Comparison of ENCODE assay signal across 13 mouse cellular contexts in genomic region chr7:119920457-119920856, GRCm38 (mm10). TPM values are rescaled to one million over a fixed set of nuclear protein-coding genes. Genes with fewer than 3 reads are reported as not detected.
DNase-seq lines count a peak whose midpoint lies in the region; ATAC-seq and TF ChIP-seq lines count a peak whose summit lies in the region.
"Had no signal": no experiment of that assay in that cellular context is flagged by ENCODE, and none has a peak within 500 bp of the region (broad histone marks: within the 10 kb centered on the region; RNA-seq: fewer than 3 reads in every experiment).

No protein-coding gene starts in this region.

- H3K36me3 ChIP-seq in midbrain, postnatal 0 days (ENCODE audit: insufficient read depth, low read length), result no peaks in the 10 kb centered on the region
- no peaks in the 10 kb centered on the region for H3K36me3 ChIP-seq in midbrain, embryonic 11.5 days (ENCODE audit: control insufficient read depth, insufficient read depth, low read length)
- no peaks in the 10 kb centered on the region for H3K36me3 ChIP-seq in heart, embryonic 14.5 days (ENCODE audit: control insufficient read depth, insufficient read depth, low read length)
- no peaks in the 10 kb centered on the region for H3K36me3 ChIP-seq in liver, embryonic 11.5 days (ENCODE audit: control insufficient read depth, insufficient read depth, low read length)
- H3K36me3 ChIP-seq in forebrain, embryonic 10.5 days (replicated peaks), result no peaks in the 10 kb centered on the region
- H3K36me3 ChIP-seq: liver, embryonic 12.5 days; stomach, embryonic 15.5 days had no signal

- H3K4me1 ChIP-seq in midbrain, postnatal 0 days (ENCODE audit: insufficient read depth, low read length), result no peaks in the 10 kb centered on the region
- H3K4me1 ChIP-seq in midbrain, embryonic 11.5 days (ENCODE audit: control insufficient read depth, insufficient read depth, low read length), result no peaks in the 10 kb centered on the region
- peaks cover 0 to 5% of the 10 kb centered on the region in 2 experiments; a peak in 1 of 4 replicates for H3K4me1 ChIP-seq in heart, embryonic 14.5 days (ENCODE audit: control insufficient read depth in 2 of 2, insufficient read depth in 2 of 2, low read length in 2 of 2)
- no peaks in the 10 kb centered on the region for H3K4me1 ChIP-seq in liver, embryonic 11.5 days (replicated peaks; ENCODE audit: control insufficient read depth, insufficient read depth, low read length)
- H3K4me1 ChIP-seq in forebrain, embryonic 10.5 days, result no peaks in the 10 kb centered on the region
- H3K4me1 ChIP-seq: liver, embryonic 12.5 days; megakaryocyte, embryonic 14.5 days; stomach, embryonic 15.5 days had no signal

- DNase-seq in cerebellum, postnatal 14 days, result peak; percentile 26 to 53
- no peak for DNase-seq in cerebellum, adult 8-10 months
- peak; percentile 14 for DNase-seq in midbrain, postnatal 0 days (ENCODE audit: low spot score)
- DNase-seq in midbrain, embryonic 11.5 days (ENCODE audit: low spot score, missing footprints), result no peak
- DNase-seq in liver, embryonic 11.5 days (ENCODE audit: low spot score), result no peak
- no peak for DNase-seq in forebrain, embryonic 10.5 days (ENCODE audit: extremely low spot score, low spot score)
- DNase-seq in layer of hippocampus, postnatal 14 days (ENCODE audit: low spot score in 2 of 2), result no peak

- H3K27me3 ChIP-seq in midbrain, postnatal 0 days (ENCODE audit: insufficient read depth, low read length), result no peaks in the 10 kb centered on the region
- H3K27me3 ChIP-seq in midbrain, embryonic 11.5 days (ENCODE audit: control insufficient read depth, insufficient read depth, low read length), result no peaks in the 10 kb centered on the region
- H3K27me3 ChIP-seq in heart, embryonic 14.5 days (ENCODE audit: control insufficient read depth, insufficient read depth, low read length), result no peaks in the 10 kb centered on the region
- no peaks in the 10 kb centered on the region for H3K27me3 ChIP-seq in liver, embryonic 11.5 days (replicated peaks; ENCODE audit: control insufficient read depth, insufficient read depth, low read length)
- H3K27me3 ChIP-seq in forebrain, embryonic 10.5 days (ENCODE audit: poor library complexity, severe bottlenecking), result no peaks in the 10 kb centered on the region
- H3K27me3 ChIP-seq: liver, embryonic 12.5 days; megakaryocyte, embryonic 14.5 days; stomach, embryonic 15.5 days had no signal

- no peak overlapping the region for H3K4me3 ChIP-seq in midbrain, postnatal 0 days (ENCODE audit: low read depth, low read length)
- no peak overlapping the region for H3K4me3 ChIP-seq in midbrain, embryonic 11.5 days (ENCODE audit: low read depth, low read length)
- H3K4me3 ChIP-seq in heart, embryonic 14.5 days (ENCODE audit: control insufficient read depth in 1 of 2, insufficient read depth in 1 of 2, low read depth in 1 of 2, low read length in 2 of 2), result no peak overlapping the region
- H3K4me3 ChIP-seq in liver, embryonic 11.5 days (ENCODE audit: low read depth, low read length), result no peak overlapping the region
- no peak overlapping the region for H3K4me3 ChIP-seq in forebrain, embryonic 10.5 days
- H3K4me3 ChIP-seq: erythroblast, embryonic 14.5 days; liver, embryonic 12.5 days; megakaryocyte, embryonic 14.5 days; stomach, embryonic 15.5 days had no signal

- no peak overlapping the region for H3K4me2 ChIP-seq in midbrain, postnatal 0 days (ENCODE audit: low read depth, low read length, poor library complexity, severe bottlenecking)
- H3K4me2 ChIP-seq in midbrain, embryonic 11.5 days, result no peak overlapping the region
- no peak overlapping the region for H3K4me2 ChIP-seq in heart, embryonic 14.5 days (ENCODE audit: low read length)
- no peak overlapping the region for H3K4me2 ChIP-seq in liver, embryonic 11.5 days
- H3K4me2 ChIP-seq: liver, embryonic 12.5 days; stomach, embryonic 15.5 days had no signal

- WGBS in midbrain, postnatal 0 days, result 48% methylated on average over 2 of the region's 2 CpGs
- 52% methylated on average over 2 of the region's 2 CpGs for WGBS in midbrain, embryonic 11.5 days
- 7% methylated on average over 2 of the region's 2 CpGs for WGBS in heart, embryonic 14.5 days
- WGBS in liver, embryonic 11.5 days, result 37% methylated on average over 2 of the region's 2 CpGs
- 66% methylated on average over 2 of the region's 2 CpGs for WGBS in forebrain, embryonic 10.5 days

- TF ChIP-seq CTCF in midbrain, postnatal 0 days (IDR thresholded peaks at IDR 0.05), result no peak

- H3K9me3 ChIP-seq in midbrain, postnatal 0 days (ENCODE audit: low read length), result no peaks in the 10 kb centered on the region
- no peaks in the 10 kb centered on the region for H3K9me3 ChIP-seq in midbrain, embryonic 11.5 days (ENCODE audit: control insufficient read depth, low read length)
- no peaks in the 10 kb centered on the region for H3K9me3 ChIP-seq in heart, embryonic 14.5 days (ENCODE audit: control insufficient read depth, low read length)
- no peaks in the 10 kb centered on the region for H3K9me3 ChIP-seq in liver, embryonic 11.5 days (ENCODE audit: control insufficient read depth, low read length)
- no peaks in the 10 kb centered on the region for H3K9me3 ChIP-seq in forebrain, embryonic 10.5 days
- H3K9me3 ChIP-seq: liver, embryonic 12.5 days; megakaryocyte, embryonic 14.5 days; stomach, embryonic 15.5 days had no signal

- no peak overlapping the region for H3K27ac ChIP-seq in midbrain, postnatal 0 days (ENCODE audit: low read depth, low read length)
- H3K27ac ChIP-seq in midbrain, embryonic 11.5 days (ENCODE audit: low read depth, low read length), result no peak overlapping the region
- H3K27ac ChIP-seq in heart, embryonic 14.5 days (replicated peaks in 1 of 2; ENCODE audit: control insufficient read depth in 1 of 2, insufficient read depth in 1 of 2, low read depth in 2 of 2, low read length in 2 of 2), result peak overlapping the region; percentile 33 to 57; a peak in 2 of 4 replicates
- H3K27ac ChIP-seq in liver, embryonic 11.5 days (ENCODE audit: low read depth, low read length), result no peak overlapping the region
- no peak overlapping the region for H3K27ac ChIP-seq in forebrain, embryonic 10.5 days
- H3K27ac ChIP-seq: kidney, postnatal 0 days; liver, embryonic 12.5 days; stomach, embryonic 15.5 days had no signal

- H3K9ac ChIP-seq in midbrain, postnatal 0 days (replicated peaks; ENCODE audit: low read length, poor library complexity, severe bottlenecking), result no peak overlapping the region
- no peak overlapping the region for H3K9ac ChIP-seq in midbrain, embryonic 11.5 days (ENCODE audit: low read length)
- H3K9ac ChIP-seq in heart, embryonic 14.5 days (ENCODE audit: low read length), result no peak overlapping the region
- H3K9ac ChIP-seq in liver, embryonic 11.5 days (ENCODE audit: low read depth, low read length), result no peak overlapping the region
- H3K9ac ChIP-seq: liver, embryonic 12.5 days; stomach, embryonic 15.5 days had no signal

- ATAC-seq in midbrain, postnatal 0 days (ENCODE audit: low FRiP score), result no peak
- ATAC-seq in midbrain, embryonic 11.5 days (ENCODE audit: low FRiP score), result no peak
- peak; percentile 71; the same call in 1 of the 2 replicates for ATAC-seq in heart, embryonic 14.5 days (ENCODE audit: insufficient number of reproducible peaks, insufficient read depth, low FRiP score, low read depth)
- no peak for ATAC-seq in liver, embryonic 11.5 days (replicated peaks; ENCODE audit: low FRiP score)
- ATAC-seq: liver, embryonic 12.5 days had no signal

RNA-seq across cellular contexts. Expression of gene Dcun1d3, which starts 24.4 kb away (rescaled TPM):
- total RNA-seq in midbrain, postnatal 0 days (2014; rRNA removed), result 14.5 and 14.6 TPM in 2 replicates
- polyA plus RNA-seq in midbrain, postnatal 0 days (2015; fragmentation: Nextera tagmentation; extraction: Ambion mirVana), result 9.6 and 10.0 TPM in 2 replicates
- polyA plus RNA-seq in midbrain, embryonic 11.5 days (2014; fragmentation: Nextera tagmentation; extraction: Ambion mirVana), result 10.5 and 11.1 TPM in 2 replicates
- 5.4 and 6.2 TPM in 2 replicates for polyA plus RNA-seq in heart, embryonic 14.5 days (2014; fragmentation: Nextera tagmentation; extraction: Ambion mirVana)
- 3.1 and 3.4 TPM in 2 replicates for polyA plus RNA-seq in liver, embryonic 11.5 days (2014; fragmentation: Nextera tagmentation; extraction: Ambion mirVana)
- polyA plus RNA-seq in forebrain, embryonic 10.5 days (2016; fragmentation: Nextera tagmentation; extraction: Ambion mirVana), result 12.8 and 14.3 TPM in 2 replicates
- 10 to 100 TPM; 21.0 to 22.3 TPM for total RNA-seq in layer of hippocampus, postnatal 14 days (2021)

RNA-seq across cellular contexts. Expression of gene Lyrm1, which starts 24.8 kb away (rescaled TPM):
- total RNA-seq in midbrain, postnatal 0 days (2014; rRNA removed), result 5.9 and 12.1 TPM in 2 replicates
- 25.5 and 27.4 TPM in 2 replicates for polyA plus RNA-seq in midbrain, postnatal 0 days (2015; fragmentation: Nextera tagmentation; extraction: Ambion mirVana)
- polyA plus RNA-seq in midbrain, embryonic 11.5 days (2014; fragmentation: Nextera tagmentation; extraction: Ambion mirVana), result 13.1 and 14.4 TPM in 2 replicates
- polyA plus RNA-seq in heart, embryonic 14.5 days (2014; fragmentation: Nextera tagmentation; extraction: Ambion mirVana), result 6.6 and 9.2 TPM in 2 replicates
- polyA plus RNA-seq in liver, embryonic 11.5 days (2014; fragmentation: Nextera tagmentation; extraction: Ambion mirVana), result 4.6 and 6.5 TPM in 2 replicates
- polyA plus RNA-seq in forebrain, embryonic 10.5 days (2016; fragmentation: Nextera tagmentation; extraction: Ambion mirVana), result 8.7 and 9.6 TPM in 2 replicates
- total RNA-seq in layer of hippocampus, postnatal 14 days (2021), result 10 to 100 TPM in 1 of 2 experiments, 1 to 10 TPM in 1; 9.7 to 10.3 TPM

Comparison
In these comparisons a context has a peak if more than half of its experiments do, and no peak if none do; other contexts are left out.
1. DNase-seq: peak in cerebellum, postnatal 14 days (2 of 2) and midbrain, postnatal 0 days (single experiment); none in cerebellum, adult 8-10 months (single experiment), midbrain, embryonic 11.5 days (single experiment), liver, embryonic 11.5 days (single experiment), forebrain, embryonic 10.5 days (single experiment) and layer of hippocampus, postnatal 14 days (0 of 2).
2. H3K27ac ChIP-seq: peak in heart, embryonic 14.5 days (2 of 2); none in midbrain, postnatal 0 days (single experiment), midbrain, embryonic 11.5 days (single experiment), liver, embryonic 11.5 days (single experiment) and forebrain, embryonic 10.5 days (single experiment).